10 mouse cellular contexts compared by ENCODE assay signal in genomic region chr9:37750319-37751075, GRCm38 (mm10). TPM values are rescaled to one million over a fixed set of nuclear protein-coding genes. Genes with fewer than 3 reads are reported as not detected.
DNase-seq lines count a peak whose midpoint lies in the region; ATAC-seq and TF ChIP-seq lines count a peak whose summit lies in the region.
"Had no signal": no experiment of that assay in that cellular context is flagged by ENCODE, and none has a peak within 500 bp of the region (broad histone marks: within the 10 kb centered on the region; RNA-seq: fewer than 3 reads in every experiment).

No protein-coding gene starts in this region.

- no peak overlapping the region for H3K4me3 ChIP-seq in forebrain, embryonic 15.5 days
- H3K4me3 ChIP-seq in olfactory bulb, adult 2 months (ENCODE audit: insufficient read depth, low read depth, low read length), result no peak overlapping the region
- no peak overlapping the region for H3K4me3 ChIP-seq in stomach, postnatal 0 days (ENCODE audit: low read depth, low read length)
- H3K4me3 ChIP-seq: layer of hippocampus, adult 2 months had no signal

- H3K9me3 ChIP-seq in forebrain, embryonic 15.5 days, result no peaks in the 10 kb centered on the region
- no peaks in the 10 kb centered on the region for H3K9me3 ChIP-seq in stomach, postnatal 0 days (ENCODE audit: control insufficient read depth, low read length)

- 0 out of 2 replicates have a peak, but pooled peaks cover 8% of the 10 kb centered on the region for H3K4me1 ChIP-seq in forebrain, embryonic 15.5 days
- H3K4me1 ChIP-seq in olfactory bulb, adult 2 months (ENCODE audit: control insufficient read depth, insufficient read depth, low read length), result peaks cover 9% of the 10 kb centered on the region
- H3K4me1 ChIP-seq in stomach, postnatal 0 days (replicated peaks; ENCODE audit: control insufficient read depth, insufficient read depth), result no peaks in the 10 kb centered on the region

- no peaks in the 10 kb centered on the region for H3K36me3 ChIP-seq in forebrain, embryonic 15.5 days
- no peaks in the 10 kb centered on the region for H3K36me3 ChIP-seq in stomach, postnatal 0 days (ENCODE audit: control insufficient read depth, insufficient read depth, low read length)

- no peak for TF ChIP-seq EP300 in stomach, postnatal 0 days (optimal IDR thresholded peaks at IDR 0.05)

- no peak overlapping the region for H3K9ac ChIP-seq in forebrain, embryonic 15.5 days (replicated peaks)
- H3K9ac ChIP-seq in stomach, postnatal 0 days (ENCODE audit: low read length), result no peak overlapping the region

- DNase-seq in embryo, embryonic 10.5 days (ENCODE audit: low spot score), result peak; percentile 30
- peak; percentile 18 to 64 for DNase-seq in left cerebral cortex, postnatal 25 days (ENCODE audit: low spot score in 2 of 2)
- no peak for DNase-seq in stomach, postnatal 0 days (ENCODE audit: low spot score)
- DNase-seq in adipocyte (ENCODE audit: low spot score), result no peak
- no peak for DNase-seq in layer of hippocampus, adult 18-20 months (ENCODE audit: low spot score in 2 of 2)
- DNase-seq: cerebellum, adult 11-12 months had no signal

- no peak for TF ChIP-seq CTCF in olfactory bulb, adult 2 months (IDR thresholded peaks at IDR 0.05; ENCODE audit: insufficient read depth, low read depth, low read length)
- no peak for TF ChIP-seq CTCF in stomach, postnatal 0 days (IDR thresholded peaks at IDR 0.05; ENCODE audit: low read depth)

- ATAC-seq in forebrain, embryonic 15.5 days (replicated peaks), result peak; percentile 81
- no peak for ATAC-seq in stomach, postnatal 0 days (ENCODE audit: low FRiP score, low TSS enrichment)

- WGBS in forebrain, embryonic 15.5 days, result 15% methylated on average over 7 of the region's 7 CpGs
- WGBS in olfactory bulb, adult 2 months, result 21% methylated on average over 7 of the region's 7 CpGs
- WGBS in stomach, postnatal 0 days, result 55% methylated on average over 7 of the region's 7 CpGs

- no peak overlapping the region for H3K27ac ChIP-seq in forebrain, embryonic 15.5 days (replicated peaks)
- peak overlapping the region; percentile 23 for H3K27ac ChIP-seq in olfactory bulb, adult 2 months (ENCODE audit: insufficient read depth, low read depth, low read length)
- H3K27ac ChIP-seq in stomach, postnatal 0 days (replicated peaks), result no peak overlapping the region
- H3K27ac ChIP-seq: layer of hippocampus, adult 2 months had no signal

- TF ChIP-seq POLR2A in olfactory bulb, adult 2 months (IDR thresholded peaks at IDR 0.05; ENCODE audit: insufficient read depth, low read depth, low read length), result no peak

- intact Hi-C loops in left cerebral cortex, postnatal 25 days (cut with DNase I), result no loop called here

- H3K27me3 ChIP-seq in forebrain, embryonic 15.5 days, result no peaks in the 10 kb centered on the region
- no peaks in the 10 kb centered on the region for H3K27me3 ChIP-seq in stomach, postnatal 0 days (ENCODE audit: control insufficient read depth, insufficient read depth, low read length)

- no peak overlapping the region for H3K4me2 ChIP-seq in forebrain, embryonic 15.5 days (replicated peaks)
- no peak overlapping the region for H3K4me2 ChIP-seq in stomach, postnatal 0 days (replicated peaks; ENCODE audit: low read depth)

RNA-seq across cellular contexts. Expression of gene Olfr874, which starts 5.6 kb away (rescaled TPM):
- polyA plus RNA-seq in forebrain, embryonic 15.5 days (2015; fragmentation: Nextera tagmentation; extraction: Ambion mirVana), result not detected in 2 replicates
- total RNA-seq in left cerebral cortex, postnatal 25 days (2021), result not detected
- polyA plus RNA-seq in olfactory bulb, adult 2 months (2012; ENCODE audit: insufficient read depth, insufficient read length, low replicate concordance, missing spikeins), result not detected in 2 replicates
- polyA plus RNA-seq in stomach, postnatal 0 days (2015; fragmentation: Nextera tagmentation; extraction: Ambion mirVana), result not detected in 2 replicates
- total RNA-seq in layer of hippocampus, adult 18-20 months (2021), result not detected
- total RNA-seq: layer of hippocampus, adult 2 months had no signal
- polyA plus RNA-seq: stomach, embryonic 14.5 days had no signal

RNA-seq across cellular contexts. Expression of gene Olfr875, which starts 21.2 kb away (rescaled TPM):
- not detected in 2 replicates for polyA plus RNA-seq in forebrain, embryonic 15.5 days (2015; fragmentation: Nextera tagmentation; extraction: Ambion mirVana)
- not detected for total RNA-seq in left cerebral cortex, postnatal 25 days (2021)
- not detected in 2 replicates for polyA plus RNA-seq in olfactory bulb, adult 2 months (2012; ENCODE audit: insufficient read depth, insufficient read length, low replicate concordance, missing spikeins)
- not detected in 2 replicates for polyA plus RNA-seq in stomach, postnatal 0 days (2015; fragmentation: Nextera tagmentation; extraction: Ambion mirVana)
- not detected for total RNA-seq in layer of hippocampus, adult 18-20 months (2021)
- total RNA-seq: layer of hippocampus, adult 2 months had no signal
- polyA plus RNA-seq: stomach, embryonic 14.5 days had no signal

RNA-seq across cellular contexts. Expression of gene Olfr160, which starts 34.4 kb away (rescaled TPM):
- polyA plus RNA-seq in forebrain, embryonic 15.5 days (2015; fragmentation: Nextera tagmentation; extraction: Ambion mirVana), result not detected in 2 replicates
- total RNA-seq in left cerebral cortex, postnatal 25 days (2021), result not detected
- polyA plus RNA-seq in olfactory bulb, adult 2 months (2012; ENCODE audit: insufficient read depth, insufficient read length, low replicate concordance, missing spikeins), result not detected in 2 replicates
- 0.04 TPM in 1 of 2 replicates, not detected in the other for polyA plus RNA-seq in stomach, postnatal 0 days (2015; fragmentation: Nextera tagmentation; extraction: Ambion mirVana)
- total RNA-seq in layer of hippocampus, adult 18-20 months (2021), result not detected
- total RNA-seq: layer of hippocampus, adult 2 months had no signal
- polyA plus RNA-seq: stomach, embryonic 14.5 days had no signal

RNA-seq across cellular contexts. Expression of gene Olfr876, which starts 52.3 kb away (rescaled TPM):
- polyA plus RNA-seq in forebrain, embryonic 15.5 days (2015; fragmentation: Nextera tagmentation; extraction: Ambion mirVana), result not detected in 2 replicates
- total RNA-seq in left cerebral cortex, postnatal 25 days (2021), result not detected
- polyA plus RNA-seq in olfactory bulb, adult 2 months (2012; ENCODE audit: insufficient read depth, insufficient read length, low replicate concordance, missing spikeins), result not detected in 2 replicates
- not detected in 2 replicates for polyA plus RNA-seq in stomach, postnatal 0 days (2015; fragmentation: Nextera tagmentation; extraction: Ambion mirVana)
- total RNA-seq in layer of hippocampus, adult 18-20 months (2021), result not detected
- total RNA-seq: layer of hippocampus, adult 2 months had no signal
- polyA plus RNA-seq: stomach, embryonic 14.5 days had no signal

Comparison
In these comparisons a context has a peak if more than half of its experiments do, and no peak if none do; other contexts are left out.
1. DNase-seq: peak in embryo, embryonic 10.5 days (single experiment) and left cerebral cortex, postnatal 25 days (2 of 2); none in stomach, postnatal 0 days (single experiment), adipocyte (single experiment) and layer of hippocampus, adult 18-20 months (0 of 2).